9 mouse cellular contexts compared by ENCODE assay signal in the genomic region with DNA sequence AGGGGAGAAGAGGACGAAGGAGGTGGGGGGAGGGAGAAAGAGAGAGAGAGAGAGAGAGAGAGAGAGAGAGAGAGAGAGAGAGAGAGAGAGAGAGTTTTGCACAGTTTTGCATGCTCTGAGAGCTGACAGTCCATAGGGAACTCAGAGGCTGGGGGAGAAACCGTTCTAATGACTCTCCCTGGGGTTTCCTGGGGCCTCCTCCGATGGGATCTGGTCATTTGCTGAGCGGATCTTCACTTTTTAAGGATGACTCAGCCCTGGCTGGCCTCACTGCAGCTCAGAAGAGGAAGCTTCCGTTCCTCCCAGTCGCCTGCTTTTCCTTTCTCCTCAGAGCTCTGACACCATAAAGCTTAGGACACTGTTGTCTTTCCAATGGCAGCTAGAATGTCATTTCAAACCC.
DNase-seq lines count a peak whose midpoint lies in the region; ATAC-seq and TF ChIP-seq lines count a peak whose summit lies in the region.
"Had no signal": no experiment of that assay in that cellular context is flagged by ENCODE, and none has a peak within 500 bp of the region (broad histone marks: within the 10 kb centered on the region; RNA-seq: fewer than 3 reads in every experiment).

No protein-coding gene starts in this region.

- H3K36me3 ChIP-seq in forebrain, embryonic 13.5 days (ENCODE audit: poor library complexity, severe bottlenecking), result no peaks in the 10 kb centered on the region
- H3K36me3 ChIP-seq in forebrain, embryonic 15.5 days, result no peaks in the 10 kb centered on the region
- H3K36me3 ChIP-seq in CH12.LX (replicated peaks in 1 of 2; ENCODE audit: control insufficient read depth in 1 of 2, insufficient read depth in 1 of 2, low read length in 1 of 2), result no peaks in the 10 kb centered on the region
- no peaks in the 10 kb centered on the region for H3K36me3 ChIP-seq in embryonic facial prominence, embryonic 10.5 days (replicated peaks)
- H3K36me3 ChIP-seq in intestine, postnatal 0 days (ENCODE audit: control insufficient read depth, insufficient read depth), result no peaks in the 10 kb centered on the region

- DNase-seq in CH12.LX (ENCODE audit: extremely low read depth), result peak; percentile 7
- no peak for DNase-seq in embryonic facial prominence, embryonic 10.5 days (ENCODE audit: low spot score)
- no peak for DNase-seq in ovary, postnatal 36 days (ENCODE audit: low spot score)
- DNase-seq in left cerebral cortex, adult 9 months (ENCODE audit: low spot score in 2 of 2), result no peak
- DNase-seq in layer of hippocampus, adult 2 months (ENCODE audit: low spot score in 2 of 2), result no peak

- peaks cover 26% of the 10 kb centered on the region for H3K4me1 ChIP-seq in forebrain, embryonic 13.5 days
- H3K4me1 ChIP-seq in forebrain, embryonic 15.5 days, result peaks cover 6% of the 10 kb centered on the region; the same call in 1 of the 2 replicates
- no peaks in the 10 kb centered on the region for H3K4me1 ChIP-seq in CH12.LX (ENCODE audit: control insufficient read depth in 1 of 2, insufficient read depth in 2 of 2)
- peaks cover 42% of the 10 kb centered on the region for H3K4me1 ChIP-seq in embryonic facial prominence, embryonic 10.5 days
- H3K4me1 ChIP-seq in intestine, postnatal 0 days (replicated peaks; ENCODE audit: control insufficient read depth, insufficient read depth, low read length), result no peaks in the 10 kb centered on the region

- no peak overlapping the region for H3K4me2 ChIP-seq in forebrain, embryonic 13.5 days
- no peak overlapping the region for H3K4me2 ChIP-seq in forebrain, embryonic 15.5 days (replicated peaks)
- H3K4me2 ChIP-seq in CH12.LX (ENCODE audit: insufficient read depth, low read depth, poor library complexity, severe bottlenecking), result no peak overlapping the region
- peak overlapping the region; percentile 17; the same call in 1 of the 2 replicates for H3K4me2 ChIP-seq in intestine, postnatal 0 days (replicated peaks; ENCODE audit: low read depth)

- H3K9me3 ChIP-seq in forebrain, embryonic 13.5 days (replicated peaks), result no peaks in the 10 kb centered on the region
- H3K9me3 ChIP-seq in forebrain, embryonic 15.5 days, result no peaks in the 10 kb centered on the region
- H3K9me3 ChIP-seq in CH12.LX (replicated peaks; ENCODE audit: low read length), result no peaks in the 10 kb centered on the region
- H3K9me3 ChIP-seq in embryonic facial prominence, embryonic 10.5 days, result no peaks in the 10 kb centered on the region
- no peaks in the 10 kb centered on the region for H3K9me3 ChIP-seq in intestine, postnatal 0 days (ENCODE audit: control insufficient read depth)

- no peak for TF ChIP-seq POLR2A in CH12.LX (IDR thresholded peaks at IDR 0.05; ENCODE audit: low read depth, low read length)

- ATAC-seq in forebrain, embryonic 13.5 days, result 0 out of 2 replicates have a peak, but pooled peaks have one; percentile 22
- no peak for ATAC-seq in forebrain, embryonic 15.5 days (replicated peaks)
- no peak for ATAC-seq in intestine, postnatal 0 days
- ATAC-seq: Patski had no signal

- 14% methylated on average over 5 of the region's 6 CpGs for WGBS in forebrain, embryonic 13.5 days
- WGBS in forebrain, embryonic 15.5 days, result 25% methylated on average over 5 of the region's 6 CpGs
- 10% methylated on average over 6 of the region's 6 CpGs for WGBS in embryonic facial prominence, embryonic 10.5 days
- 31% methylated on average over 6 of the region's 6 CpGs for WGBS in intestine, postnatal 0 days

- no peaks in the 10 kb centered on the region for H3K27me3 ChIP-seq in forebrain, embryonic 13.5 days
- no peaks in the 10 kb centered on the region for H3K27me3 ChIP-seq in forebrain, embryonic 15.5 days
- no peaks in the 10 kb centered on the region for H3K27me3 ChIP-seq in CH12.LX (replicated peaks)
- no peaks in the 10 kb centered on the region for H3K27me3 ChIP-seq in embryonic facial prominence, embryonic 10.5 days (replicated peaks; ENCODE audit: low read depth, poor library complexity, severe bottlenecking)
- no peaks in the 10 kb centered on the region for H3K27me3 ChIP-seq in intestine, postnatal 0 days (replicated peaks; ENCODE audit: control insufficient read depth, insufficient read depth, low read length)
- H3K27me3 ChIP-seq: Patski had no signal

- TF ChIP-seq RAD21 in CH12.LX (IDR thresholded peaks at IDR 0.05; ENCODE audit: low read depth, low read length), result no peak

- H3K4me3 ChIP-seq in forebrain, embryonic 13.5 days, result no peak overlapping the region
- no peak overlapping the region for H3K4me3 ChIP-seq in forebrain, embryonic 15.5 days
- no peak overlapping the region for H3K4me3 ChIP-seq in CH12.LX (replicated peaks in 1 of 3; ENCODE audit: low read depth in 2 of 3, low read length in 2 of 3, poor library complexity in 1 of 3)
- no peak overlapping the region for H3K4me3 ChIP-seq in embryonic facial prominence, embryonic 10.5 days
- no peak overlapping the region for H3K4me3 ChIP-seq in intestine, postnatal 0 days (ENCODE audit: low read depth, low read length)
- H3K4me3 ChIP-seq in layer of hippocampus, adult 2 months, result no peak overlapping the region

- no peak overlapping the region for H3K27ac ChIP-seq in forebrain, embryonic 13.5 days
- H3K27ac ChIP-seq in forebrain, embryonic 15.5 days (replicated peaks), result no peak overlapping the region
- H3K27ac ChIP-seq in CH12.LX (ENCODE audit: insufficient read depth, low read depth), result no peak overlapping the region
- H3K27ac ChIP-seq in embryonic facial prominence, embryonic 10.5 days (replicated peaks), result peak overlapping the region; percentile 70
- H3K27ac ChIP-seq in intestine, postnatal 0 days (ENCODE audit: low read depth, low read length), result no peak overlapping the region
- no peak overlapping the region for H3K27ac ChIP-seq in layer of hippocampus, adult 2 months

- dilution Hi-C loops in CH12.LX (cut with MboI; ENCODE audit: extremely low pct_ligation_motif_present, extremely low pct_unique_long_range_greater_than_20kb, low sequenced_read_pairs), result no loop called here

- TF ChIP-seq CTCF in CH12.LX (conservative IDR thresholded peaks at IDR 0.05 in 1 of 2, IDR thresholded peaks at IDR 0.05 in 1 of 2; ENCODE audit: low read depth in 2 of 2, low read length in 2 of 2), result no peak
- TF ChIP-seq CTCF in intestine, postnatal 0 days (IDR thresholded peaks at IDR 0.05; ENCODE audit: low read depth), result no peak
- no peak for TF ChIP-seq CTCF in layer of hippocampus, adult 2 months (conservative IDR thresholded peaks at IDR 0.05)

- no peak overlapping the region for H3K9ac ChIP-seq in forebrain, embryonic 13.5 days
- H3K9ac ChIP-seq in forebrain, embryonic 15.5 days (replicated peaks), result no peak overlapping the region
- H3K9ac ChIP-seq in CH12.LX (ENCODE audit: insufficient read depth, low read depth), result no peak overlapping the region
- no peak overlapping the region for H3K9ac ChIP-seq in intestine, postnatal 0 days (ENCODE audit: low read depth, low read length)

- no peak for TF ChIP-seq EP300 in CH12.LX (IDR thresholded peaks at IDR 0.05; ENCODE audit: low read length)

- H3K79me2 ChIP-seq in CH12.LX (replicated peaks; ENCODE audit: control insufficient read depth, extremely low read depth, insufficient read depth, poor library complexity, severe bottlenecking), result no peaks in the 10 kb centered on the region

- in situ Hi-C loops in CH12.LX (cut with MboI; ENCODE audit: low pct_ligation_motif_present, low pct_unique_long_range_greater_than_20kb, low sequenced_read_pairs), result no loop called here

TF ChIP-seq in CH12.LX, 34 proteins besides CTCF, POLR2A, EP300 and RAD21:
- TF ChIP-seq MXI1 (IDR thresholded peaks at IDR 0.05; ENCODE audit: low read depth, low read length) (no peak), ETS1 (conservative IDR thresholded peaks at IDR 0.05; ENCODE audit: low read depth, low read length) (no peak), ELF1 (IDR thresholded peaks at IDR 0.05; ENCODE audit: low read depth, low read length) (no peak), MAZ (IDR thresholded peaks at IDR 0.05; ENCODE audit: low read depth, low read length) (no peak), KAT2A (IDR thresholded peaks at IDR 0.05; ENCODE audit: insufficient replicate concordance, low read length) (no peak), ZMIZ1 (IDR thresholded peaks at IDR 0.05; ENCODE audit: low read depth, low read length) (no peak), IRF4 (IDR thresholded peaks at IDR 0.05; ENCODE audit: low read depth, low read length) (no peak), ZC3H11A (IDR thresholded peaks at IDR 0.05; ENCODE audit: low read depth, low read length) (no peak), MEF2A (IDR thresholded peaks at IDR 0.05; ENCODE audit: borderline replicate concordance, low read depth, low read length) (no peak), RCOR1 (conservative IDR thresholded peaks at IDR 0.05; ENCODE audit: low read depth, low read length) (no peak), POLR2AphosphoS2 (IDR thresholded peaks at IDR 0.05; ENCODE audit: low read depth, low read length) (no peak), NELFE (IDR thresholded peaks at IDR 0.05; ENCODE audit: low read depth, low read length) (no peak)
